Mouse (Mus musculus): Measurements from ENCODE around the gene Mif4gd.

DNA sequence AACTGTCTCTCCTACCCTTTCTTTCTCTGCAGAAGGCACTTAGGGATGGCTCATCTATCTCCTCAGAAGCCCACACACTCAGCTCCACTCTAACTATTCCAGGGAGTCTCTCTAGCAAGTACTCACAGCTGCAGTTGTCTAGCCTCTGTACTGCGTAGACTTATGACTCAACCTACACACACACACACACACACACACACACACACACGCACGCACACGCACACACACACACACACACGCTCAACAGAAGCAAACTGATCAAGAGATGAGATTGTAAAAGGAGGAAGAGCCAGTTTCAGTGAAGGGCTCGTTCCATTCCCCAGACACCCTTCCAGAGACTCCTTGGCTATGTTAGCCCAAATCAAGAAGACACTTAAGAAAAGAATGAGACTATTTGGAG is 45.8 kb upstream of the Mif4gd start:
- TF ChIP-seq POLR2A (IDR thresholded peaks at IDR 0.05; ENCODE audit: borderline replicate concordance, insufficient read depth, low read length) (no peak), CTCF (IDR thresholded peaks at IDR 0.05; ENCODE audit: borderline replicate concordance, insufficient read depth, low read depth, low read length) (no peak)
